Mouse (Mus musculus): ENCODE data around the gene Camkmt.
A peak's percentile ranks its signal among the peaks of the same experiment; 100 is the strongest.

Gene Camkmt

DNA sequence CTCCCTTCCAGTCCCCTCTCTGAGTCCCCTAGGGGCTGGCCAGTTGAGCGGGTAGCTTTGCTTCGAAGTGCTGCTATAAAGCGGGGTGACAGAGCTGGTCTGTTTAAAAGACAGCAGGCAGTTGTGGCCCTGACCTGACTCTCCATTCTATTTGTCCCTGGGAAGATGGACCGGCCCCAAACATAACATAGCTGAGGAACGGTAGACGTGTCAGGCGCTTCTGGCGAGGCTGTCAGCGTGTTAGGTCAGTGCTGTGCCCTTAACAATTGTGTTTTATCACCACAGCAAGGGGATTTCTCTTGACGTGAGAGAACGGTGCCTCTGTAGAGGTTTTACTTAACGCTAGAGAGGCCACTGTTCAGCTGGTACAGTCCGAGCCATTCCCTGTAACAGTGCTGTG lies 86.9 kb downstream of the Camkmt start:
- no peak for DNase-seq

DNA sequence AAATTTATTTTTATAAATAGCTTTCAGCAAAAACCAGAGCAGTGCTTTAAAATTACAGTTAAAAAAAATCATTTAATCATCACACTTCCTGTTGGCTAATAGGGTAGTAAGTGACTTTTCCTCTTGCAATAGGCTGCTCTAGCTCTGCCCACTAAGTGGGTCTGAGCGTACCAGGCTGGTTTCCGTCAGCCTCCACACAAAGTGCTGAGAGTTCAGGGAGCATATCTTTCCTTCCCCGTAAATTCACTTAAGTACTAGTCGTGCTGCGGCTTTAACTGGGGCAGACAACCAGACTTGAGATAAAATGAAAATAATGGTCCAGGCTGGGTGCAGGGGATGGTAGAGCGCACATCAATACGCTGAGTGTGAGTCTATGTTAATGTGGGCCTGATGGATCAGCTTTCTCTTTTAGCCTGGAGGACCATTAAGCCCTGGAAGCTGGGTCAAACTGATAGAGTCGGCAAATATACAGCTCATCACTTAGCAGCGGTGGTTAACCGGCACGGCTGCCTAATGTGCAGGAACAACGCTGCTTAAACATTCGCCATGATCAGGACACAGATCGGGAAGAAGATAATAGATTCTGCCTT lies 90.2 kb downstream of the Camkmt start:
- DNase-seq = no peak

DNA sequence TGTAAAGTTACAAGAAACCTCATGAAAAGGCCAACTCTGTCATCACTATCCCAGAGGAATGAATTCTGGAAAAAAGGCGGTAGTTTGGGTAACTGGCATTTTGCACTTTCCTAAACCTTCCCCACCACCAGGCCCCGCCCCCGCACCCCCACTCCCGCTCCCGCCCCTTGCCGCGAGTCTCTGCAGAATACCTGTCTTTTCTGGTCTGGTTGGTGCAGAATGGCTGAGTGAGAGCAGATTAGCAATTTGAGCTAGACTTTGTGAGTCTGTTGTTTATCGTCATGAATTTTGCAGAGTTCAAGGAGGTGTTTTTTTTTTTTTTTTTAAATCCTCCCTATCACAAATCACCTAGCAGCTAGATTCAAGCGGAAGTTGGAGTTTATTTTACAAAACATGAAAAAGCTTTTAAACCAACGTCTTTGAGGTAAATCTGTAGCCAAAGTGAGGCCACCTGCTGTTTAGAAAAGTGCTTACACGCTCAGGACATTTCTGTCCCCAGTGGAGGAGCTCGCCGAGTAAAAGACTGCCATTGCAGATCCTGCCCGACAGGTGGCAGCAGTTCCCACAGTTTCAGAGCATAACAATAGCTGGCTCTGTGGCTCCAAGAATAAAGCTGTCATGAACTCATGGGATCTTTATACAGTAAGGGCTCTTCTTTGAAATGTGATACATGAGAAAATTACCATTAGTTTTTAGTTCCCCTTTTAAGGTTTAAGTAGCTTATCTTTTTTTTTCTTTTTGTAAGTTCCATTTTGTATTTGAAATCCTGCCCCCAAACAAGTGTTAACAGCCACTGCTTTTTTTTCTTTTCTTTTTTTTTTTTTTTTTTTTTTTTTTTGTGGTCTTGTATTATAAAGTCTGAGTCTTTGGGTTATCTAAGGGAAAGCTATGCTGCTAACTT lies 99.1 kb downstream of the Camkmt start:
- DNase-seq = peak; percentile 79 to 80

DNA sequence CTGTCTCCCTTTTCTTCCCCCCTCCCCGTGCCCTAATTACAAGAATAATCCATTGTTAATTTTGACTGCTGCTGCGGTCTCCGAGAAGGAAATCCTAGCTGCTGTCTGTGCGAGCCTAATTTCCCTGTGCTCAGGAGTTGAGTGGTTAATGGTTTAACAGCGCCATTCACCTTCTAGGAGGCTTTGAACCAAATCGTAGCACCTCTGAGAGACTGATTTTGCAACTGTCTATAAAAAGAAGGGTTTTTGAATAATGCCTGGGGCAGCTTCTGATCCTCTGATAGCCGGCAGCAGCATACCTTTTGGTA lies 99.7 kb downstream of the Camkmt start:
- DNase-seq = no peak

DNA sequence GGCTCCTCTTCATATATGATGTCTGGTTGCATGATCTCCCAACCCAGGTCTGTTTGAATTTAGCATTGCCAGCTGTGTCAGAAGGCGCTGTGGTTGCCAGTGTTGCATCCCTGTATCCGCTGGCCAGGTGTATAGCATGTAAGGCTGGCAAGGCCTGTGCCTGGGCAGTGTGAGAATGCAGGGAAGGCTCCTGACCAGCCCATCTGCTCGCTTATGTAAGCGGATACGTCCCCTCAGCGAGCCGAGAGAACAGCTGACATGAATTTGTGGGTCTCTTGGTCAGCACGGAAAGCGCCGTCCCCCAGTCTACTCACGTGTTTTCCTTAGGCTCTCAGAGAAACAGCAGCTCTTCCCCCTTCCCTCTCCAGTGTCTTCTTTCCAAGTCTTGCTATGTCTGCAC lies 102.9 kb downstream of the Camkmt start:
- no peak for DNase-seq

DNA sequence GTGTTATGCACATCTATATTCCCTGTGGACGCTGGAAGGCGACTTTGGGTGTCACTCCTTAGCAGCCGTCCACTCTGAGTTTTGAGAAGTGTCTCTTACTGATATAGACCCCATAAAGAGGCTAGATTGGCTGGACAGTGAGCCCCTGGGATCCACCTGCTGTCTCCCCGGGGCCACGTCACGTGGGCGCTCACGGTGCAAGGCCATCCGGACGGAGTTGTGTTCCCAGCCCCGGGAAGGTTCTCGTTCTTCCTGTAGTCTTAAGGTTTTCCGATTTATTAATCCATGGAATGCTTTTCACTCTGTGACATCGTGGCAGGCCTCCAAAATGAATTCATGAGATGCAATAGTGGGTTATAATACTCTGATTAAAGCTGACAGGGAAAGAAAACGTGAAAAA lies 108.4 kb downstream of the Camkmt start:
- no peak for DNase-seq

DNA sequence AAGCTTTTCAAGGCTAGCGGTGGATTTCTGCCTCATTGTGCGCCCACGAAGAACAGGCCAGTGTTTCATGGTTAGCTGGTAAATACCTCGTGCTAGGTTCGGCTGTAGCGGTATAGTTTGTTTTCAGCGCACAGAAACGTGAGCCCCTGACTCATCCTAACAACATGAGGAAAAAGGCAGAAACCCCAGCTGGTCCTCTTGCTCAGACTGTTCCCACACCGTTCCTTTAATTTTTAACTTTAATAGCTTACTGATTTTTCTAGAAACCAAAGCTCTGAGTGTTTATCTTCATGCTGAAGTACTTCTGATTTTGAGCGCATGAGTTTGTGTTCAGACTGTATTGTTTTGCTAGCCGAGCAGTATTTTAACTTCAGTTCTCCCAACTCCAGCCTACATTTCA lies 109.0 kb downstream of the Camkmt start:
- no peak for DNase-seq

DNA sequence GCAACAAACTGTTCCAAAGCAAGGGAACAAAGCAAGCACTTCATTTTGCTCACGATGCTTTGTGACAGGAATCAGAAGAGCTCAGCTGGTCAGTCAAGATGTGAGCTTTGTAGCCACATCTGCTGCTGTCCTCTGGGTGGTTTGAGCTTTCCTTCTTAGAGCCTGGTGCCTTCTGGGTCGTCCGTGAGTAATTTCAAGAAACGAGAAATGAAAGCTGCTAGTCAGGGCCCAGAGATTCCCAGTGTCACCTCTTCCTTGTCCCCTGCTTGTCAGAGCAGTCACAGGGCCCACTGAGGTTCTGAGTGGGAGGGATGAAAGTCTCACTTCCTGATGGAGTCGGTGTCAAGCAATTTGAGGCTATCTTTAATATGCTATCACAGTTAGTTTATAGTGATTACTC lies 127.7 kb downstream of the Camkmt start:
- no peak for DNase-seq

DNA sequence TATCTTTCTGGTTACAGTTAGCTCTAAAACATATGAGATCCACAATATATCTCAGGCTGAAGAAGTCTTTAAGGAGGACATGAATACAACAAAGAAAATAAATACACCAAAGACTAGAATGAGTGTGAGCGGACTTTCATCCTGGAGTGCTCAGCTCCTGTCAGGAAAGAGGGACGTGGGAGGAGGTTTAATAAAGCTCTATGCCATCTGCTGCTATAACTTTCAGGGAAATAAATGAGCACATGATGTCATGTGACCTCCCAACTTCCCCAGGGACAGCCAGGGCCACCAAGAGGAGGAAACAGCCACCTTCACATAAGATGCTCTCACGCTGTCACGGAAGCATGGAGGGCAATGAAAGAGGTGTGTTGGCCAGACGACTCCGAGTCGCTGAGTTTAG lies 151.8 kb downstream of the Camkmt start:
- DNase-seq = no peak

DNA sequence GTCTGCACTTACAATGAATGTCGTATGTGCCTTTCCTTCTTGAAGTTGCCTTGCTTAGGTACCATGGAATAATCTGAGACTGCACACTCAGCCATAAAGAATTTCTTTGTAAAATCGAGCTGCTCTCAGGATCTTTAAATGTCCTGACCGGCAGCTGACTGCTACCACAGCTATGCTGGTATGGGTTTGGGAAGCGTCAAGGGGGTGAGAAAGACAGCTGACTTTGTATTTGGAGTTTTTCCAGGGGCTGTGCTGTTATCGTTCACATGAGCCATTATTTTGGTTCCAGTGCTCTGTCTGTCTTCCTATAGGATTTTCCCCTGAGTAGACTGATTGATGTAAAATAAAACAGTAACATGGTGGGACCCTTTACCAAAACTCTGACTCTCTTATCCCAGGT lies 158.6 kb downstream of the Camkmt start:
- no peak for DNase-seq

DNA sequence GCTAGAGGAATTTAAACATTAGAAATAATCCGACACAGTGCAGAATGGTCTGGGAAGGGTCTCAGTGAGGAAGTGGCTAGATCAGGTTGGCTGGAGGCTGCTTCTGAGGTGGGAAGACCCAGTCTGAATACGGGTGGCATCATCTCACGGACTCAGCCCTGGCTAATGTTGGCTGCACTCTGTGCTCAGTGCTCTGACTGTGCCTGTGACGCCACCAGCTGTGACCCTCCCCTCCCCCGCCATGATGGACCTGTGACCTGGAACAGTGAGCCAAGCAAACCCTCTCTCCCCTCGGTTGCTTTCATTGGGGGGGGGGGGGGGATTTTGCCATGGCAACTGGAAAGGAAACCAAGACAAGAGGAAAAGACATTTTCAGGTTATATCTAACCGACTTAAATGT lies 159.4 kb downstream of the Camkmt start:
- no peak for DNase-seq

DNA sequence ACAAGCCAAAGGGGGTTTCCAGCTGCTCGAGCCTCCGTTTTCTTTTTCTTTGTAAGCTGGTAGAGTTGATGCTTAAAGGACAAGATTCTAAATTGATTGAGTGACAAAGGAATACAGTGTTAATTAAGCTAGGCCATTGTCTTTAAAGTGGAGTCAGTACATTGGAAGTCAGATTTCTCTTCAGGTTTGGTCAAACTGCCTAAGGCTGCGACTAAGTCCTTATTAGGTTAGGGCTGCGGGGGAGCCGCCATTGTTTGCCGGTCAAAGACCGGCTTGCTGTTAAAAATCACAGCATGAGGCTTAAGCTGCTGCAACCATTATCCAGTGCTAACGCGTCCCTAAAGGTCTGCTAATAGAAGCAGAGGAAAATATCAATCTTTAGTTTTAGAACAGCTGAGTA lies 166.6 kb downstream of the Camkmt start:
- DNase-seq = no peak

DNA sequence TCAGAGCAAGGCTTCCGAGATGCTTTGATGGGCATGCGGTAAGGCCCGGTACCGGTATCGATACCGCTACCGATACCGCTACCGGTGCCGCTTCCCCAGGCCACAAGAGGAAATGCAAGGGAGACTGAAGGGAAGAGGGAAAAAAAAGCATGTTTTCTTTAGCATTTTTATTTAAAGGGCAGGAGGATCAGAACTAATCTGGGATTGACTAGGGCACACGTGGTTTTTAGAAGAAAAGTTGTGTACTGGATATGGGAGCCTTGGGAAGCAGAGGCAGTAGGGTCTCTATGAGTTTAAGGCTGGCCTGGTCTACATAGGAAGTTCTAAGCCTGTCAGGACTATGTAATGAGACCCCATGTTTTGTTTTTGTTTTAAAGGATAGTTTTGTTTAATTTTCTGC lies 167.0 kb downstream of the Camkmt start:
- no peak for DNase-seq

DNA sequence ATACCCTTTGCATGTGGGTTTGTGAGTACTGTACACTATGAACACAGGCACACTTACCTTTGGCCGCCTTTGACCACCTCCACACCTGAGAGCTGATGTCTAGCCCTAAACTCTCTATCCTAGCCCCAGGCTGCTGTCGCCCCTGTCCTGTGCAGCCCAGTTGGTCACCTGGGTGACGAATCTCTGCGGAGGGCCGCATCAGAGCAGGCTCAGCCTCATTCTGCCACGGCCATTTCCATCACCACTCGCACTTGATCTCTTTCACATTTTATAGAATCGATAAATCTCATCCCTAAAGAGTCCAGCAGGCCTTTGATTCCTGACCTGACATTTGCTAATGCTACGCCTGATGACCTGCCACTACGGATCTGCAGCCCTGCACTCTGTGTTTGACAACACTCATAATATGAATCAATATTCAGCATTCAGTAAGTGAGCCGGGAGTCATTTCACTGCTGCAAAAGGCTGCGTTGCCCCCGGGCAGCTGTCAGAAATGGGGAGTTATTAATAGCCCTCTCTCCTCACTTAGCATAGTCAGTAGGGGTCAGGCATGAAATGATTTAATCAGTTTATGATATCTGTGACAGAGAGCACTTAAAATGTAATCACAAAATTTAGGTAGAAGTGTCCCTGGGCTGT lies 168.5 kb downstream of the Camkmt start:
- DNase-seq = no peak

DNA sequence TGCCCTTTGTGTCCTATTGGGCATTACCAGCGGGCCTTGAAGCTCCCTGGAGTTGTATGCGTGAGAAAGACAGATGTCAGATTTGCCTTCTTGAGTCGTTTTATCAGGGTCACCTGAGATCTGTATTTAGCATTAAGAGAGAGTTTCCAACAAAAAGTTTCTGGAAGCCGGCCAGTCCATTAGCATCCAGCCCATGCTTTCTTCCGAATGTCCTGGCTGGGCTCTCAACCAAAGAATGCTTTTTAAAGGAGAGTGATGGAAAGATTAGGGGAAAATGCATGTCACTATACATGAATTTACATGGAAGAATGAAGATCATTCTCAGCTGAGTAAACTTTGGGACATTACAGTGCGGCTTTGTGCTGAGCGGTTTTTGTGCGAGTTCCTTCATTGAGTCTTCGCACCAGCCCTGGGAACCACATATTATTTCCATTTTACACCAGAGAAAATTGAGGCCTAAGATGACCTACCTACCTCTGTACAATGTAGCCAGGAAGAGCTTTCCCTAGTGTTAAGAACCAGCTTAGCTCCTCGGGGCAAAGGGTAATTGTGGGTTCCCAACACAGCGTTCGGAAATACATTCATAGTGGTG lies 176.6 kb downstream of the Camkmt start:
- no peak for DNase-seq

DNA sequence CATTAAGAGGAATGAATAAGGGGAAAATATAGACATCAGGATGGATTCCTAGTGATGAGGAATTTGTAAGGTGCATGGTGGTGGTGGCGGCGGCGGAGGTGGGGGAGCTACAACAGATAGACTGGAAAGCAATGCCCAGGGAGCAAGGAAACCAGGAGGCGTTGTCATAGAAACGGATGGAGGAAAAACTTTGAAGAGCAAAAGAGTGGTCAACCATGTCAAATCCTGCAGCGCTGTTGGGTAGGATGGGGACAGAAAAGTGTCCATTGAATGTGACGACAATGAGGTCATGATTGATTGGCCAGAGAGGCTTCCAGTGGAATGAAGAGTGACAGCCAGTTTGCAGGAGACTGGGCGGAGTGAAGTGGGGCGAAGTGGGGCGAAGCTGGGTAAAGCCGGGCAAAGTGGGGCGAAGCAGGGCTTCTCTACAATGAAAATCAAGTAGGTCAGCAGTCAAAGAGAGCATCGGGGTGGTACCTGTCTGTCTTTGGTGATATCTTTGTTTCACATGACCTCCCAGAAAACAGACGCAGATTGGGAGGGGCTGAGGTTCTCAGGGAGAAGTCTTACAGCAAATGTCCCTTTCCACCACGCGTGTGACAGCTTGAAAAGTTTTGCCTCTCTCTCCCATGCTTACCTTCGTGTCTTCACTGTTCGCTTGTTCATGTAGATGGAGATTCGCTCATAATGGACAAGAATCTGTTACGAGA lies 181.3 kb downstream of the Camkmt start:
- DNase-seq = no peak

DNA sequence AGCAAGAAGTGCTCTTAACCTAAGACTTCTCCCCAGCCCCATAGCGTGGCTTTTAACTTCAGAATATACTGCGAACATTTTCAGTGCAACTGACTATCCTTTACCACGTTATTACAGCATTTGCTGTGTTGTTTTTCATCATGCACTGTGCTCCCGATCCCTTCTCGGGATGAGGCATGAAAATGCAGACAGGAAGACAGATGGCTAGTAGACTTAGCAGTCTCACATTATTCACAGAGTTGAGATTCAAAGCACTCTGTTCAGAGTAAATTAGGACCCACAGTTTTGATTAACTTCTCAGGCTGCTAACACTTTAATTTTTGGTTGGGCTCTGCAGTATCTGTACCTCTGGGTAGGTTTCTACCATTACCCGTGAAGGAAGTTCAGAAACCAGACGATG lies 189.4 kb downstream of the Camkmt start:
- DNase-seq = no peak

DNA sequence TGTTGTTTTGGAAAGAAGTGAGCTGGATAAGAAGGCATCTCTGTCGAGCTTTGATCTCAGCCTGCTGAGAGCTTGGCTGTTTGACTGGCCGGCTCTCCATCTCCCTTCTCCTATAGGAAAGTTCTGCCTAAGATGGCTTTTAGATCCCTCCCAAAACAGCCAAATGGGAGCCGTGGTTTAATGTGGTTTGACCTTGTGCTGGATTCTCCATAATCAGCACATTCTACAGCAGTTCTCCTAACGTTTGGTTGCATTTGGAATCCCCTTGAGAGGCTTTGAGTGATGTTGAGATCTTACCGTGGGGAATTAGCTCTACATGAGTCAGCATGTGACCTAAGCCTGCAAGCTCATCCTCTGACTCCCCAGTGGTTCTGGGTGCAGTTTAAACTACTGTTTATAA lies 192.1 kb downstream of the Camkmt start:
- DNase-seq = no peak

DNA sequence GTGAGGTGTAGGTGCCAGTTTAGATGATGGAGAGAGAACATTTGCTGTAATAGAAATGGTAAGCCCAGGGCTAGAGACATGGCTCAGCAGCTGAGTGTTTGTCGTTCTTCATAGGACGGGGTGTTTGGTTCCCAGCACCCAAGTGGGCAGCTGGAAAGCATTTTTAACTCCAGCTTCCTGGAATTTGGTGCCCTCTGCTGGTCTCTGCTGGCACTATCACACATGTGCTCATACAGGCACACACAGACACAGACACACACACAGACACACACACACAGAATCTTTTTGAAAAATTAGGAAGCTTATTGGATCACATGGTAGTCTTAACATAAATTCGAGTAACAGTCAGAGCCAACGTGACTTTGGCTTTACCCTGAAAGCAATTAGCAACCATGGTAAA lies 200.8 kb downstream of the Camkmt start:
- DNase-seq = no peak

DNA sequence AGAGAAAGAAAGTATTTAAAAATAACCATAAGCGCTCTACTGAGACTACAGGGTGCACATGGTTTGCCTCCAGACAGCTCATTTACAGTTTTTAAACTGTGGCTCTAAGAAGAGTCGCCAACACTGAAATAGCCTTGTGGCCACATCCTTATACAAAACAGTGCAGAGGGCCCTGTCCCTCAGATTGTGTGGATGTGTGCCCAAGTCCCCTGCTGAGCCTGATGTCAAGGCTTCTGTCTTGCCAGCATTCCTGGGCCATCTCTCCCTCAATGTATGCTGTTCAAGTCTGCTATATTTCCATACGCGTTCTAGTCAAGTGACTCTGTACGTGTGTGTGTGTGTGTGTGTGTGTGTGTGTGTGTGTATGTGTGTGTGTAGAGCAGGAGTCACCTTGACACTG lies 201.2 kb downstream of the Camkmt start:
- DNase-seq = no peak

DNA sequence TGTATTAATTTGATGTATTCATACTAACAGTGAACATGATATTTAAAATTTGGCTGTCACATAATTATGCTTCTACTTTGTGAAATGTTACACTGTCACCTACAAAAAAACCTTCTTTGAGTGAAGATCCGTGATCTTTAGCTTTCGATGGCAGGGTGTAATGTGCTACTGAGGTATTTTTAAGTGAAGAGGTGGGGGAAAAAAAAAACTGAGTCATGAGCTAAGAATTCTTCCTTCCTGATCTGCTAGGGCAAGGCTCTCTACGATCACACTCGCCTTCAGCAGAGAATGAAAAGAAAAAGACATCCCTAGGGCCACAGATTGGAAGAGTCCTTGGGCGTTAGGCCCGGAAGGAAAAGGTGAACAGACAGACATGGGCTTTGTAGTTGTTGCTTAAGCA lies 201.9 kb downstream of the Camkmt start:
- DNase-seq = no peak

DNA sequence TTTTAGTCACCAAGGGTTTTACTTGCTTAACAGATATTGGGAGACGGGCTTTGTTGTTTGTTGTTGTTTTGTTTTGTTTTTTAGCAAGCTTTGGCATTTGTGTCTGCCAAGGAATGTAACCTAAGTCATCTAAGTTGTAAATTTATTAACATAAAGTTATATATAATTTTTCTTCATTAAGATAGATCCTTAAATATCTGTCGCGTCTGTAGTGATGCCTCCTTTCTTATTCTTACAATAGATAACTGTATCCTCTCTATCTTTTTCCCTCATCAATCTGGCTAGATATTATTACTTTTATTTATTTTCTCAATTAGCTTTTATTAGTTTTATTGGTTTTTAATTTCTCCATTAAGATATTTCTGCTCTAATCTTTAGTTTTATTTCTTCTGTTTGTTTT lies 213.3 kb downstream of the Camkmt start:
- no peak for DNase-seq

DNA sequence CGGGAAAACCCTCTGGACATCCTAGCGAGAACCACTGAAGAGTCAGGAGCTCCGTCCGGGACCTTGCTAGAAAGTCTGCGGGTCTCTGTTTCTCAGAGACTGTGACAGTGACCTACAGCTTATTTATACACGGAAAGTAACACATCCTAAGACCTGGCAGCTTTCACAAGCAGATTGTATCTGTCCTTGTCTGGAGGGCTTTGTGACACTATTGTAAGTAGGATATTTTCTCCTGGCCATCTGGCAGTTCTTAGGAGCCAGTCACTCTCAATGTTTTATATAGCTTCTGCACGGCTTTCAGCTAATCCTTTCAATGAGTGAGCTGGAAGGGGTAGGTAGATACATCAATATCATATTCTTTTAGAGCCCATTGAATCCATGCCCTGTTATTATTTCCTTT lies 218.2 kb downstream of the Camkmt start:
- no peak for DNase-seq
